Mouse (Mus musculus): ENCODE data around the gene Gm11115.

The Gm11115 gene

GRCm38 (mm10) chr5:88153999-88154398 lies at the start of gene Gm11115:
TSS of gene Gm11115 (minus strand) at chr5:88154099.
- DNase-seq = no peak

- no peak for DNase-seq
These were observed 42.5 kb downstream of the Gm11115 start, which contains the start of gene Gm11116 for GRCm38 (mm10) chr5:88111430-88111829. TSS of gene Gm11116 (minus strand) at chr5:88111530.
